Mouse (Mus musculus) cortical plate, adult 2 months (tissue): ENCODE measurements around the gene 4930438A08Rik.

ENCODE experiments used
- CTCF ChIP-seq: fragments of 200-500 bp; IDR thresholded peaks from 2 replicates; pipeline ENCODE4 v1.5.1; 2011; ENCODE audit warnings: mild to moderate bottlenecking, control low read depth, low read length; ENCODE audit not compliant: insufficient read depth; ENCODE audit errors: extremely low read depth
- POLR2A ChIP-seq: fragments of 200-500 bp; IDR thresholded peaks from 2 replicates; pipeline ENCODE4 v1.6.1; 2011; ENCODE audit warnings: mild to moderate bottlenecking, low read length, control low read depth; ENCODE audit not compliant: insufficient read depth; ENCODE audit errors: extremely low read depth

DNA sequence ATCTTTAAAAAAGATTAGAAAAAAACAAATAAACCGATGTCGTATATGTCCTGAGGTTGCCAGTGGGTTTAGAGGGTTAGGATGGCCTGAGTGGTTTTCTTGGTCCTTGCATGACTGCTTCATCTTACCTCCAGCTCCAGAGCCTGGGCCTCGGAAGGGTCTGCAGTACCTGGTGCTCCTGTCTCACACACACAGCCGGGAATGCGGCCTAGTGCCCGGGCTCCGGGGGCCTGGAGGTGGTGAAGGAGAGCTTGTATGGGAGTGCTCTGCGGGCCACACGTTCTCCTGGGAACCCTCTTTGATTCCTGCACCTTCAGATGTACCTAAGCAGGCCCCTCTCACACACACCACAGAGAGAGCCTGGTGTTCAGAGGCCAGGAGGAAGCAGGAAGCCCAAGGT is 34.1 kb downstream of the 4930438A08Rik start:
- no peak for TF ChIP-seq POLR2A
- TF ChIP-seq CTCF = no peak
